Mouse (Mus musculus) B cell, adult 2 months (primary cell): ENCODE results near the gene 2510002D24Rik.
"Not testable (repeated sequence)": the region's sequence is repeated elsewhere in the genome, so short reads cannot be mapped to it uniquely, and the experiment has no call there.

Experiments
- DNase-seq, 2 experiments: peaks; one replicate each; pipeline ENCODE4 v3.0.0; 2022

2510002D24Rik gene

GRCm38 (mm10) chr16:18836468-18837208 lies at the start of gene 2510002D24Rik, which contains the start of gene Gm28539:
Gene 2510002D24Rik, plus strand, starts transcription at chr16:18836578.
Gene Gm28539, plus strand, starts transcription at chr16:18836584.
- peak; percentile 90 to 91 for DNase-seq

- DNase-seq: no peak
Measured at GRCm38 (mm10) chr16:18786652-18787051, 49.7 kb upstream of the 2510002D24Rik start.

GRCm38 (mm10) chr16:18788627-18789406 lies 47.6 kb upstream of the 2510002D24Rik start:
- no peak for DNase-seq

- no peak for DNase-seq
Measured at GRCm38 (mm10) chr16:18795223-18795899, 41.0 kb upstream of the 2510002D24Rik start.

GRCm38 (mm10) chr16:18796645-18797044 lies 39.7 kb upstream of the 2510002D24Rik start:
- DNase-seq: no peak

- no peak for DNase-seq
Measured at GRCm38 (mm10) chr16:18798151-18798550, 38.2 kb upstream of the 2510002D24Rik start.

- DNase-seq: no peak
Measured at GRCm38 (mm10) chr16:18798841-18799240, 37.5 kb upstream of the 2510002D24Rik start.

GRCm38 (mm10) chr16:18805746-18806145 lies 30.6 kb upstream of the 2510002D24Rik start:
- DNase-seq: no peak

GRCm38 (mm10) chr16:18809001-18809400 lies 27.4 kb upstream of the 2510002D24Rik start:
- no peak for DNase-seq

GRCm38 (mm10) chr16:18811032-18811431 lies 25.3 kb upstream of the 2510002D24Rik start:
- no peak for DNase-seq

GRCm38 (mm10) chr16:18811468-18812384 lies 24.7 kb upstream of the 2510002D24Rik start, which contains the start of the genes Ufd1 and Cdc45:
Gene Ufd1, plus strand, starts transcription at chr16:18811779.
Gene Cdc45, minus strand, starts transcription at chr16:18811987.
- DNase-seq: peak; percentile 90 to 91

- no peak for DNase-seq
Measured at GRCm38 (mm10) chr16:18812385-18812910, 23.9 kb upstream of the 2510002D24Rik start.

GRCm38 (mm10) chr16:18822356-18822755 lies 14.0 kb upstream of the 2510002D24Rik start:
- DNase-seq: no peak

GRCm38 (mm10) chr16:18822925-18823324 lies 13.5 kb upstream of the 2510002D24Rik start:
- no peak for DNase-seq

- DNase-seq: no peak
Measured at GRCm38 (mm10) chr16:18828630-18829029, 7.7 kb upstream of the 2510002D24Rik start.

- no peak for DNase-seq
Measured at GRCm38 (mm10) chr16:18829102-18829501, 7.3 kb upstream of the 2510002D24Rik start.

- no peak for DNase-seq
Measured at GRCm38 (mm10) chr16:18833486-18833885, 2.9 kb upstream of the 2510002D24Rik start.

GRCm38 (mm10) chr16:18836073-18836467 lies 308 bp upstream of the 2510002D24Rik start:
- DNase-seq: no peak

- no peak for DNase-seq
Measured at GRCm38 (mm10) chr16:18838346-18838745, 2.0 kb downstream of the 2510002D24Rik start.

GRCm38 (mm10) chr16:18846301-18846820 lies 10.0 kb downstream of the 2510002D24Rik start:
- DNase-seq: no peak

GRCm38 (mm10) chr16:18849521-18850190 lies 13.3 kb downstream of the 2510002D24Rik start:
- DNase-seq: not testable (repeated sequence)
